Mouse (Mus musculus) kidney, postnatal 4 days (tissue): ENCODE results near the gene Spats2.

ENCODE experiments used
- DNase-seq, 2 experiments: peaks; one replicate each; pipeline ENCODE4 v3.0.0; 2021; ENCODE audit warnings: mixed read lengths in 2 of 2

Spats2 gene

GRCm38 (mm10) chr15:99098493-99098861 lies 27.2 kb upstream of the Spats2 start:
- peak in 1 of 2 experiments; percentile 36 for DNase-seq

DNA sequence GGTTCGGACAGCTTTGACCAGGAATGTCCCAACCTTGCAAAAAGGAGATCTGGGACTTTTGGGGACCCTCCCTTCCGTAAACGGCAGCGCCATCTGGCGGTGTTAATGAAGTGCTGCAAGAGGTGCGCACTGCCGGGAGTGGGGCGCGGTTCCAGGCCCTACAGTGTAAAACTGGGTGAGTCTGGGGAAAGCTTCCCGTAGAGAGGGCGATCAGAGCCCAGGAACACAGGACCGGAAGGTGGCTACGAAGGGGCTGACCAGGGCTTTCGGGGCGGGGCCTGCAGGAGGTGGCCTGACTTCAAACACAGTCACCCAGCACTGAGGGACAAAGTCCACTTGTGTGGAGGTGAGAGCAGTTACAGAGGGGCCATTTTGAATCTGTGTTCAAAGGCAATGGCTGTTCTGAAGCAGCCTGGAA lies 26.6 kb upstream of the Spats2 start:
- peak; percentile 84 to 91 for DNase-seq

GRCm38 (mm10) chr15:99099984-99100383 lies 25.7 kb upstream of the Spats2 start:
- no peak for DNase-seq

DNA sequence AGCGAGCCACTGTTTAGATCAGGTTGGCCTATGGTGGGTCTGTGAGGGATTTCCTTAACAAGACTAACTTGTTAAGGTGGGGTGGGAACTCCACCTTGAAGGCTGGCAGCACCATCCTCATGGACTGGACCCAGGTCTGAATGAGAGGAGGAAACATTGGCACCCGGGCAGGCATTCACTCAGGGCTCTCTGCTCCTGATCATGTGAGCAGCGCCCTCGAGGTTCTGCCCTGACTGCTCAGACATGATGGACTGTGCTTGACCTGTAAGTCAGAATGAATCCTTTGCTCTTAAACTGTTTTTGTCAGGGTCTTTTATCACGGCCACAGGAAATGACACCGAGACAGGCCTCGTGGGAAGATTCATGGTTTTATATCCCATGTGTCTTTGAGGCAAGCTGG lies 20.5 kb upstream of the Spats2 start:
- DNase-seq = peak in 1 of 2 experiments; percentile 33

DNA sequence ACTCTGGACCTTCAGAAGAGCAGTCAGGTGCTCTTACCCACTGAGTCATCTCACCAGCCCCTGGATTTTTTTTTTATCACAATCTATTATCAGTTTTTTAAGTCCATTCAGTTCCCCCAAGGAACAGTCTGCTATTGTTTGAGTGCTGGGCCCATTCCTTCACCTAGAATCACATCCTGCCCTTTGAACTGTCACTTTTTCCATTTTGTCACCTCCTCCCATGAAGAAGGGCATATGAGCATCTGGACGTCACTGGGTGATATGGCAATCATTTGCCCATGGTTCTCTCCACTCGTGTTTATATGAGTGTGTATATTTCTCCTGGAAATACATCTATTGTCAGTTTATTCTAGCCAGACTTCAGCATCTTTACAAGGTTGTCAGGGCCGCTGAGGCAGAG lies 17.9 kb upstream of the Spats2 start:
- no peak for DNase-seq

GRCm38 (mm10) chr15:99111139-99111538 lies 14.6 kb upstream of the Spats2 start:
- DNase-seq = no peak

- DNase-seq = no peak
Measured at GRCm38 (mm10) chr15:99111809-99112208, 13.9 kb upstream of the Spats2 start.

GRCm38 (mm10) chr15:99112843-99113395 lies 12.8 kb upstream of the Spats2 start:
- DNase-seq = no peak

- DNase-seq = peak in 1 of 2 experiments; percentile 51
Measured at GRCm38 (mm10) chr15:99113396-99113975, 12.2 kb upstream of the Spats2 start.

- no peak for DNase-seq
Measured at GRCm38 (mm10) chr15:99114312-99115064, 11.2 kb upstream of the Spats2 start.

- no peak for DNase-seq
Measured at GRCm38 (mm10) chr15:99115065-99115423, 10.7 kb upstream of the Spats2 start.

DNA sequence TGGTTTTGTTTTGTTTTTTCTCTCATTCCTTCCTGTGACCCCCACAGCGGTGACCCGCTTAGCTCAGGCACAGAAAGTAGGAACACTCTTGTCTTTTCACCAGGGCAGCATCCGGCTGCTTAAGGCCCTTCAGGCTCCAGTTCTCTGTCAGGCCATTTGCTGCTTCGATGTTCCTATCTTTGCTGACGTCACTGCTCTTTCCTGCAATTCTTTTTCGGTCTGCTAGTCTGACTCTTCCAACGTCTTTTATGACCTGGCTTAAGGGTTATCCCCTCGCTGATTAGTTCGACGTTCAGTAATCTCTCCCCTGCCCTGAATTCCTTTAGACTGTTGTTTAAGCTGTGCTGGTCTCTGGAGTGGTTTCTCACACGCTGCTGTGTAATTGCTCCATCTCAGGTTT lies 9.2 kb upstream of the Spats2 start:
- peak; percentile 19 to 26 for DNase-seq

GRCm38 (mm10) chr15:99120814-99121213 lies 4.9 kb upstream of the Spats2 start:
- peak in 1 of 2 experiments; percentile 24 for DNase-seq

- no peak for DNase-seq
Measured at GRCm38 (mm10) chr15:99122642-99123041, 3.1 kb upstream of the Spats2 start.

- peak; percentile 96 to 97 for DNase-seq
Measured at GRCm38 (mm10) chr15:99126081-99126815, 532 bp downstream of the Spats2 start.

DNA sequence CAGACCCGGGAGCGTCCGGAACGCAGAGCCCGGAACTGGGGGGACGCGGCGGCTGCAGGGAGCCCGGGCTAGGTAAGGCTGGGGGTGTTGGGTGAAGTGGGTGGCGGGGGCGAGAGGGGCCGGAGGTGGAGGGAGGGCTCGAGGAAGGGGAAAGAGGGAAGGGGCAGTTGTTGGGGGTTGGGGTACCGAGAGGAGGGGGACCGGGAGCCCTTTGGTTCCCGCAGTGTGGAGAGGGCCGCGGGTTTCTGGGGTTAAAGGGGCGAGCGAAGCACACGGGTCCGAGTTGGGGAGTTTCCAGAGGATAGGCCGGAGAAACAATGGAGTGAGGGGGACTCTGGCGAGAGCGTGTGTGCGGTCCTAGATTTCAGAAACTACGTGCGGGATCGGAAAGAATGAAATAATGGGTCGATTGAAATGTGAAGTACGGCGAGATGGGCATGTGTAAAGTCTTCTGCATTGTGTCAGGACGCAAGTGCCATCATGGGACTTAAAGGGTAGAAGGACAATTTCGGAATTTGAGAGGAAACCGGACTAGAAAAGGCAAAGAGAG lies 1.2 kb downstream of the Spats2 start:
- DNase-seq = peak in 1 of 2 experiments; percentile 49

- no peak for DNase-seq
Measured at GRCm38 (mm10) chr15:99127851-99128522, 2.3 kb downstream of the Spats2 start.

DNA sequence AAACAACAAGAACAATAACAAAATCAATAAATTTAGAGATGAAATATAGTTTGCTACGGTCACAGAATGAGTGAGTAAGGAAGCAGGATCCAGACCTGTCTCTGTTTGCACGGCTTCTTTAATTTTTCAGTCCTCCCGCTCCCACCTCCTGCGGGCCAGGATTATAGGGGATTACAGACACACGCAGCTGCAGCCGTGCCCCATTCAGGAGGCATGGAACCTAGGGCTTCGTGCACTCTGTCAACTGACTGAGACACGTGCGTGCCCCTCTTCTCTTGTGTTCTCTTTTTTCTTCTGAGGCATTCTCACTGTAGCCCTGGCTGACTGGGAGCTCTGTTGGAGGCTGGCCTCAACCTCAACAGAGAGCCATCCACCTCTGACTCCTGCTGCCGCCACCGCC lies 3.7 kb downstream of the Spats2 start:
- DNase-seq = no peak

DNA sequence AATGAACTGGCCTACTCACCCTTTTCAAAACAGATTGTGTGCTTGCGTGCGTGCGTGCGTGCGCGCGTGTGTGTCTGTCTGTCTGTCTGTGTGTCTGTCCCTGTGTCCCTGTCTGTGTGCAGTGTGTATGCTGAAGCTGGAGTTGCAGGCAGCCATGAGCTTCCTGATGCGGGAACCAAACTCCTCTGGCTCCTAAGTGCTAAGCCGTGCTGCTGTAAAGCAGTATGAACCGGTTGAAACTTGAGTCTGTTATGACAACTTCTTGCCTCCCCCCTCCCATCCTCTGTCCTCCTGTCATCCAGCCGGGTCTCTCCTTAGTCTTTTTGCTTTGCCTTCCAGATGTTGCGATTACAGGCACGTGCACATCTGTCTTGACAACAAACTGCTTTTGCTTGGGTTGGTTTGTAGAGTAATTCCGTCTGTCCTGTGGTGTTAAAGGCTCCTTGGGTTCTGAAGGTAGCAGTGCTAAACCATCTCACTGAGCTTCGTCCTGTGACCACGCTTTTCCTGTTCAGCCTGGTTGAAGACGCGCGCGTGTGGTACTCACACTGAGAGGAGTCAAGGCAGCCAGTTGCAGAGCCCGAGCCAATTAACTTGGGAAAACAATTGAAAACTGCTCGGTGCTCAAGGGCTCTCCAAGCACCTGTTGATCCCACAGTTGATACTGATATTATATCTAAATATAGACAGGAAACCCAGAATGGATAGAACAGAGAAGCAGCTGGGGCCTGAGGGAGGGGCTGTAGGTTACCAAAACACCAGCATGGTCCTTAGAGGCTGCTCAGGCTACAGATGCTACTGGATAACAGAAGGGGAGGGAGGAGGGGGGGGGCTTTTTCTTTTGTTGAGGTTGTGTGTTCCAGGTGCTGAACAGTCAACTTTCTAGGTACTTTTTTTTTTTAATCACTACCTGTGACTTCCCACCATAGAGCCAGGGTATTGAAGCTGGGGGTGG lies 4.5 kb downstream of the Spats2 start:
- DNase-seq = peak; percentile 16 to 29

- no peak for DNase-seq
Measured at GRCm38 (mm10) chr15:99138389-99138788, 12.7 kb downstream of the Spats2 start.

DNA sequence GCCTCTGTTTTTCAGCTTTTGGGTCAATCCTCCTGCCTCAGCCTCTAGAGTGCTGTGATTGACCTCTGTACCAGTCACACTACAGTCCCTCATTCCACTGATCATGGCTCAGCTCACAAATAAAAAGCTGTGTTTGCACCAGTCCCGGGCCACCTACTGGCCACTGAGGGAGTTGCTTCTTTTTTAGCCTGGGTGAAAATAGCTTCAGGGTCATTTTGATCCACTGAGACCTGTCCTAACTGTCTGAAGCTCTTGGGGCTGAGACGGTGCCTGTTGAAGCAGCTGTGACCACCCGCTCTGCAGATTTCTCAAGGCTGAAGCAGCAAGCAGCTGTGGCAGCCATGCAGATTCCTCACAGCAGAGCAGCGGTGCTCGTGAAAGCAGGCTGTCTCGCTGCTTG lies 14.0 kb downstream of the Spats2 start:
- peak; percentile 63 to 72 for DNase-seq
